Mouse (Mus musculus): ENCODE data around the gene M1ap. TPM values are rescaled to one million over a fixed set of nuclear protein-coding genes. Genes with fewer than 3 reads are reported as not detected.

M1ap gene
- total and polyA plus RNA-seq, 3 experiments: 6.2 to 6.3 TPM; not detected in 1

DNA sequence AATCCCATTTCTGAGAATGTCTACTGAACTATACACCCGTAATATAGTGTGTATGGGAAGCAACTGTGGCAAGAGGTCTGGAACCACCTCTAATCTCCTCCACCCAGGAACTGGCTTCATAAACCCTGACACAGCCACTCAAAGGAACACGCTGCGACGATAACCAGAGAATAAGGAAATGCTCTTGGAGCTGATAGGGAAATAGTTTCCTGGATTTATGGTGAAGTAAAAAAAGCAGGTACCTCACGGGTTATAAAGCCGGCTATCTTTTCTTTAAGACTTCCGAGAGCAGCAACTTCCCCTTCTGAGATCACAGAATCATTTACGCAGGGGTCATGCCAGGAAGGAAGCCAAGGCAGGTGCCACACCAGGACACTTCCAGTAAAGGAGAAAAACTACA is 44.1 kb upstream of the M1ap start (continued):
- TF ChIP-seq CHD1 (IDR thresholded peaks at IDR 0.05; ENCODE audit: low read depth, low read length) (no peak), TAL1 (IDR thresholded peaks at IDR 0.05; ENCODE audit: low read length) (peak; percentile 94), ZNF384 (IDR thresholded peaks at IDR 0.05; ENCODE audit: low read depth, low read length) (peak; percentile 86), ZKSCAN1 (IDR thresholded peaks at IDR 0.05; ENCODE audit: low read depth, low read length) (no peak), ETS1 (IDR thresholded peaks at IDR 0.05; ENCODE audit: low read depth, low read length) (peak; percentile 96), JUND (IDR thresholded peaks at IDR 0.05; ENCODE audit: low read depth, low read length) (no peak), USF2 (IDR thresholded peaks at IDR 0.05; ENCODE audit: borderline replicate concordance in 1 of 2, insufficient read depth in 1 of 2, low read depth in 1 of 2, low read length in 2 of 2) (no peak), EP300 (IDR thresholded peaks at IDR 0.05; ENCODE audit: low read depth in 1 of 2, low read length in 2 of 2) (peak; percentile 98 to 99), MAX (IDR thresholded peaks at IDR 0.05; ENCODE audit: low read length) (no peak), POLR2AphosphoS5 (IDR thresholded peaks at IDR 0.05; ENCODE audit: borderline replicate concordance, low read depth, low read length) (no peak), USF1 (IDR thresholded peaks at IDR 0.05; ENCODE audit: low read depth, low read length) (no peak), ZMIZ1 (IDR thresholded peaks at IDR 0.05; ENCODE audit: low read depth, low read length) (no peak), MYC (IDR thresholded peaks at IDR 0.05; ENCODE audit: low read depth, low read length) (peak; percentile 84), HCFC1 (IDR thresholded peaks at IDR 0.05; ENCODE audit: low read depth, low read length) (no peak), POLR2AphosphoS2 (IDR thresholded peaks at IDR 0.05; ENCODE audit: low read length) (no peak), SIN3A (IDR thresholded peaks at IDR 0.05; ENCODE audit: low read length) (peak; percentile 66), MXI1 (IDR thresholded peaks at IDR 0.05; ENCODE audit: low read depth, low read length) (no peak; the same call in 1 of the 2 replicates), BHLHE40 (IDR thresholded peaks at IDR 0.05; ENCODE audit: borderline replicate concordance, low read depth, low read length) (peak; percentile 87), TCF12 (IDR thresholded peaks at IDR 0.05; ENCODE audit: low read depth, low read length) (peak; percentile 97), CHD2 (IDR thresholded peaks at IDR 0.05; ENCODE audit: low read length) (0 out of 2 replicates have a peak, but pooled peaks have one; percentile 23), POLR2A (IDR thresholded peaks at IDR 0.05; ENCODE audit: control insufficient read depth in 1 of 2, insufficient read depth in 1 of 2, low read depth in 1 of 2, low read length in 2 of 2, poor library complexity in 1 of 2) (no peak), MEF2A (IDR thresholded peaks at IDR 0.05; ENCODE audit: extremely low read depth, insufficient replicate concordance, low read depth, low read length, poor library complexity, severe bottlenecking) (0 out of 2 replicates have a peak, but pooled peaks have one; percentile 30), KAT2A (conservative IDR thresholded peaks at IDR 0.05; ENCODE audit: low read depth, low read length) (no peak), ELF1 (IDR thresholded peaks at IDR 0.05; ENCODE audit: low read depth, low read length) (peak; percentile 76)

DNA sequence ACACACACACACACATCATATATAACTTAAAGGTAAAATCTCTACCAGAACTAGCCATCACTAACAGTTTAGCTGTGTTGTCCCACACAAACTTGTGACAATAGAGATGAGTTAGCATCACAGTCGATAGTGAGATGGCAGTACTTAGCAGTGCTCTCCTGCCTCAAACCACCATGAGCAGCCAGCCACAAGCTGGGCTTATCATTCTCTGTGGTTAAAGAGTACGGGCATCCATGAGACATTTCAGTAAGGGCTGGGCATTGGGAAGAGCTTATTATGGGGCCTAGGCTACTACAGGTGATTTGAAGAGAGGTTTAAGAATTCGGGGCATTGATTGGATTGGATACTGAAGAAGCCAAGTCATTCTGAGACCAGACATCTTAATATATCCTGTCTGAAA is 39.7 kb upstream of the M1ap start:
- H3K27me3 ChIP-seq (ENCODE audit: control insufficient read depth in 1 of 2, insufficient read depth in 2 of 2, low read length in 2 of 2): no peaks in the 10 kb centered on the region
- H3K9me3 ChIP-seq (replicated peaks; ENCODE audit: insufficient read depth, low read length): no peaks in the 10 kb centered on the region
- H3K36me3 ChIP-seq (ENCODE audit: control insufficient read depth in 1 of 2, insufficient read depth in 2 of 2, low read length in 2 of 2): peaks cover 0 to 33% of the 10 kb centered on the region in 2 experiments; a peak in 2 of 4 replicates
- no peak overlapping the region for H3K4me3 ChIP-seq (ENCODE audit: control insufficient read depth in 1 of 2, insufficient read depth in 1 of 2, low read depth in 2 of 2, low read length in 2 of 2)
- H3K79me2 ChIP-seq (ENCODE audit: control insufficient read depth, insufficient read depth, low read length, poor library complexity): no peaks in the 10 kb centered on the region
- no peak overlapping the region for H3K9ac ChIP-seq (ENCODE audit: control insufficient read depth, low read depth, low read length, poor library complexity, severe bottlenecking)
- TF ChIP-seq GATA1 (IDR thresholded peaks at IDR 0.05; ENCODE audit: low read depth, low read length): peak; percentile 43; the same call in 1 of the 2 replicates
- TF ChIP-seq RCOR1 (IDR thresholded peaks at IDR 0.05; ENCODE audit: low read depth, low read length): peak; percentile 62; the same call in 1 of the 2 replicates
- TF ChIP-seq EP300 (IDR thresholded peaks at IDR 0.05; ENCODE audit: low read depth in 1 of 2, low read length in 2 of 2): peak; percentile 20 to 42; a peak in 2 of 4 replicates
- TF ChIP-seq ETS1 (IDR thresholded peaks at IDR 0.05; ENCODE audit: low read depth, low read length): peak; percentile 39; the same call in 1 of the 2 replicates
- TF ChIP-seq SIN3A (IDR thresholded peaks at IDR 0.05; ENCODE audit: low read length): 0 out of 2 replicates have a peak, but pooled peaks have one; percentile 28
- TF ChIP-seq HCFC1 (IDR thresholded peaks at IDR 0.05; ENCODE audit: low read depth, low read length): no peak
- no peak for TF ChIP-seq UBTF (IDR thresholded peaks at IDR 0.05; ENCODE audit: borderline replicate concordance, insufficient read depth, low read depth, low read length)
- peak; percentile 58 for DNase-seq (ENCODE audit: low read depth, low spot score)
- peaks cover 14 to 40% of the 10 kb centered on the region in 2 experiments for H3K4me1 ChIP-seq (ENCODE audit: control insufficient read depth in 1 of 2, insufficient read depth in 2 of 2, low read length in 2 of 2)
- H3K27ac ChIP-seq (ENCODE audit: control insufficient read depth, low read depth, low read length): no peak overlapping the region

Data from MEL (cell line).